7 mouse cellular contexts compared by ENCODE assay signal in genomic region chr7:79465461-79466044, GRCm38 (mm10). TPM values are rescaled to one million over a fixed set of nuclear protein-coding genes. Genes with fewer than 3 reads are reported as not detected.
DNase-seq lines count a peak whose midpoint lies in the region; ATAC-seq and TF ChIP-seq lines count a peak whose summit lies in the region.

No protein-coding gene starts in this region.

- peaks cover 12% of the 10 kb centered on the region for H3K4me1 ChIP-seq in lung, embryonic 14.5 days (ENCODE audit: insufficient read depth)
- H3K4me1 ChIP-seq in embryonic facial prominence, embryonic 10.5 days = peaks cover 54% of the 10 kb centered on the region

- peak overlapping the region; percentile 86 for H3K27ac ChIP-seq in lung, embryonic 14.5 days (ENCODE audit: low read depth)
- H3K27ac ChIP-seq in embryonic facial prominence, embryonic 10.5 days (replicated peaks) = peak overlapping the region; percentile 91
- peak overlapping the region; percentile 12; the same call in 1 of the 2 replicates for H3K27ac ChIP-seq in macrophage

- ATAC-seq in lung, embryonic 14.5 days (ENCODE audit: insufficient read depth) = peak; percentile 52
- ATAC-seq in inflammation-experienced regulatory T-cells, adult 6 months = peak; percentile 12

- H3K36me3 ChIP-seq in lung, embryonic 14.5 days (ENCODE audit: insufficient read depth) = peaks cover 34% of the 10 kb centered on the region
- peaks cover 34% of the 10 kb centered on the region for H3K36me3 ChIP-seq in embryonic facial prominence, embryonic 10.5 days (replicated peaks)
- H3K36me3 ChIP-seq in macrophage (ENCODE audit: inconsistent target) = peaks cover 18% of the 10 kb centered on the region
- peaks cover 1% of the 10 kb centered on the region for H3K36me3 ChIP-seq in splenic B cell, adult 2 months (ENCODE audit: control insufficient read depth, insufficient read depth, low read length, poor library complexity, severe bottlenecking)

- H3K79me2 ChIP-seq in macrophage (ENCODE audit: inconsistent target) = peaks cover 21% of the 10 kb centered on the region; the same call in 1 of the 2 replicates

- H3K4me2 ChIP-seq in lung, embryonic 14.5 days = peak overlapping the region; percentile 90

- H3K4me3 ChIP-seq in lung, embryonic 14.5 days (ENCODE audit: low read depth, low read length) = peak overlapping the region; percentile 90
- peak overlapping the region; percentile 97 for H3K4me3 ChIP-seq in embryonic facial prominence, embryonic 10.5 days
- peak overlapping the region; percentile 63 for H3K4me3 ChIP-seq in macrophage (ENCODE audit: inconsistent target)

- no peak for TF ChIP-seq CTCF in lung, embryonic 14.5 days (IDR thresholded peaks at IDR 0.05; ENCODE audit: low read depth)

- DNase-seq in lung, embryonic 14.5 days = peak; percentile 54
- no peak for DNase-seq in lung, postnatal 10 days
- peak; percentile 56 for DNase-seq in R1 (ENCODE audit: low read depth, low spot score)
- peak; percentile 73 for DNase-seq in embryonic facial prominence, embryonic 10.5 days (ENCODE audit: low spot score)
- peak; percentile 61 for DNase-seq in splenic B cell, adult 2 months (ENCODE audit: low read depth, low spot score)

- H3K9ac ChIP-seq in lung, embryonic 14.5 days = peak overlapping the region; percentile 89

- H3K27me3 ChIP-seq in lung, embryonic 14.5 days (ENCODE audit: insufficient read depth, low read length) = no peaks in the 10 kb centered on the region
- peaks cover 25% of the 10 kb centered on the region for H3K27me3 ChIP-seq in embryonic facial prominence, embryonic 10.5 days (replicated peaks; ENCODE audit: low read depth, poor library complexity, severe bottlenecking)
- no peaks in the 10 kb centered on the region for H3K27me3 ChIP-seq in splenic B cell, adult 2 months (ENCODE audit: control insufficient read depth, insufficient read depth, low read length, poor library complexity, severe bottlenecking)

- whole genome bisulfite sequencing in lung, embryonic 14.5 days = under 1% methylated on average over 47 of the region's 47 CpGs
- under 1% methylated on average over 47 of the region's 47 CpGs for whole genome bisulfite sequencing in embryonic facial prominence, embryonic 10.5 days
- 5% methylated on average over 46 of the region's 47 CpGs for WGBS in macrophage (ENCODE audit: missing documents)

- H3K9me3 ChIP-seq in lung, embryonic 14.5 days (ENCODE audit: low read depth, low read length) = no peaks in the 10 kb centered on the region
- H3K9me3 ChIP-seq in embryonic facial prominence, embryonic 10.5 days = no peaks in the 10 kb centered on the region

RNA-seq across cellular contexts. Expression of gene Polg, which starts 0.6 kb away (rescaled TPM):
- polyA plus RNA-seq in lung, embryonic 14.5 days (2014; fragmentation: Nextera tagmentation; extraction: Ambion mirVana) = 53.9 and 65.0 TPM in 2 replicates
- 33.4 and 37.8 TPM in 2 replicates for polyA plus RNA-seq in embryonic facial prominence, embryonic 10.5 days (2016; fragmentation: Nextera tagmentation; extraction: Ambion mirVana)
- polyA plus RNA-seq in inflammation-experienced regulatory T-cells, adult 6 months (2017; shearing (Covaris generic)) = 10 to 100 TPM; 15.0 to 37.4 (median 27.3) TPM
- 100 to 1,000 TPM; 107 to 352 (median 172) TPM for total RNA-seq in macrophage (2018; cell fraction: chromatin; rRNA removed)
- total RNA-seq in macrophage (2018; cell fraction: cytosol; rRNA removed) = 10 to 100 TPM in 25 of 26 experiments, 1 to 10 TPM in 1; 8.8 to 21.0 (median 14.3) TPM
- 100 to 1,000 TPM in 3 of 26 experiments, 10 to 100 TPM in 23; 41.4 to 153 (median 72.4) TPM for total RNA-seq in macrophage (2018; cell fraction: nucleus; rRNA removed)
- 11.0 to 22.7 TPM (median 18.7 TPM) in 3 replicates for polyA plus RNA-seq in macrophage (2018)

Comparison
In these comparisons a context has a peak if more than half of its experiments do, and no peak if none do; other contexts are left out.
1. H3K27ac ChIP-seq: peak in every context shown above with its lines; median percentile 91 in embryonic facial prominence, embryonic 10.5 days; 86 in lung, embryonic 14.5 days; 12 in macrophage.